Mouse (Mus musculus) cerebellum, adult 2 months (tissue): ENCODE measurements around the gene BC049352.

Source experiments
- CTCF ChIP-seq: fragments of 200-500 bp; IDR thresholded peaks from 2 replicates; pipeline ENCODE4 v1.5.1; 2011; ENCODE audit warnings: low read depth, mild to moderate bottlenecking, control low read depth, low read length, moderate library complexity, borderline replicate concordance; ENCODE audit not compliant: insufficient read depth
- POLR2A ChIP-seq: fragments of 200-500 bp; IDR thresholded peaks from 2 replicates; pipeline ENCODE4 v1.6.1; 2011; ENCODE audit warnings: low read length, control low read depth, borderline replicate concordance; ENCODE audit not compliant: insufficient read depth

GRCm38 (mm10) chr9:45250306-45250705 is 68.5 kb downstream of the BC049352 start:
- TF ChIP-seq CTCF (no peak), POLR2A (no peak)
